Mouse (Mus musculus) embryonic facial prominence, embryonic 10.5 days (tissue): ENCODE data around the gene Grk1. TPM values are rescaled to one million over a fixed set of nuclear protein-coding genes. Genes with fewer than 3 reads are reported as not detected.

Experiments
- DNase-seq: peaks from one replicate; pipeline ENCODE4 v3.0.0-alpha.2; 2017; ENCODE audit warnings: low spot score
- H3K27ac ChIP-seq: fragments of 300-500 bp; sonication (generic); replicated peaks from 2 replicates; pipeline ENCODE4 v1.5.1; 2016; ENCODE audit warnings: mild to moderate bottlenecking
- H3K27me3 ChIP-seq: fragments of 300-500 bp; sonication (generic); replicated peaks from 2 replicates; pipeline ENCODE4 v1.6.1; 2016; ENCODE audit warnings: low read depth, mild to moderate bottlenecking; ENCODE audit not compliant: poor library complexity, severe bottlenecking
- H3K36me3 ChIP-seq: fragments of 300-500 bp; sonication (generic); replicated peaks from 2 replicates; pipeline ENCODE4 v1.6.1; 2016; ENCODE audit warnings: mild to moderate bottlenecking, moderate library complexity
- H3K4me1 ChIP-seq: fragments of 300-500 bp; sonication (generic); 2 replicates; pipeline ENCODE4 v1.6.1; 2016
- H3K4me3 ChIP-seq: fragments of 300-500 bp; sonication (generic); 2 replicates; pipeline ENCODE4 v1.5.1; 2016; ENCODE audit warnings: mild to moderate bottlenecking, moderate library complexity
- H3K9me3 ChIP-seq: fragments of 300-500 bp; sonication (generic); 2 replicates; pipeline ENCODE4 v1.6.1; 2016; ENCODE audit warnings: mild to moderate bottlenecking
- WGBS: fragments of 180-500 bp; shearing (Covaris S2); methylation state at CpG from one replicate; pipeline ENCODE4 v1.1.7; 2016; 5-methylcytosine and 5-hydroxymethylcytosine counted together
- polyA plus RNA-seq: library from polyadenylated mRNA; unstranded; fragments of >200 nt; fragmentation: Nextera tagmentation; extraction: Ambion mirVana; gene quantifications from 2 replicates; pipeline ENCODE4 v1.2.1, GENCODE M21; 2016

Grk1 gene
- polyA plus RNA-seq, 1 experiment from 2014 or later, result 0.02 TPM

DNA sequence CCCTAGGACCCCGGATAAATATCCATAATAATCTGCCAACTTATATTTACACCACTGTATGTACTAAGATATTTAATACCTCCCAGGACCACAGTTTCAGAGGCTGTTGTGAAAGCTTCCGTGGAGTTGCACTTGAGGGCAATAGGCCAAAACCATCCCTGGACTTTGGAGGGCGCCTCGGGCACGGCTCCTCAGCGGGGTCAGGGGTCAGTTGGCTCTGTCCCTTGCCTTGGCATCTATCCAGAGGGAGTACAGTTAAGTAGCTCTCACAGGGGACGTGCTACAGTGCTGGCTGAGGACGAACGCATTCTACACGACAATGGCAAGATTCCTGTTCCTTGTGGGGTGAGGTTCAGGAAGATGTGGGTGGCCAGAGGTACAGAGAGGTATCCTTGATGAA lies 57.5 kb downstream of the Grk1 start:
- Histone ChIP-seq H3K36me3 (no peaks in the 10 kb centered on the region), H3K4me1 (peaks cover 19% of the 10 kb centered on the region), H3K27me3 (no peaks in the 10 kb centered on the region), H3K4me3 (no peak overlapping the region), H3K9me3 (no peaks in the 10 kb centered on the region), H3K27ac (no peak overlapping the region)
- 79% methylated on average over 10 of the region's 10 CpGs for WGBS
- DNase-seq, result no peak

DNA sequence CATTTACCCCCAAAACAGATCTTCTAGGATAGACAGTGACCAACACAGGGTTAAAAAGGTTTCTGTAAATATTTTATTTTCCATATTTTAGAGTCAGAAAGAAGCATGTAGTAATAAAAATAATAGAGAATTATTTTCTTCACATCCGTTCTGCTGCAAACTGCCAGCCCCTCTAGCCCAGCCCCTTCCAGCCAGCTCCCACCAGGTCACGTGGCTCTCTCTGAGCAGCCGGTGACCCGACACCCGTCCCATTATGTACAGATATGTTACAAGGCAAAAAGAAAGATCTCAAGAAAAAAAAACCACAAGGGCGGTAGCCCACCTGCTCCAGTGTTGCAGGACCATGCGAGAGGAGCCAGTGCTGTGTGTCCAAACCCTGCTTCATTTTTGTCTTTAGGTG lies 60.4 kb downstream of the Grk1 start:
- Histone ChIP-seq H3K9me3 (no peaks in the 10 kb centered on the region), H3K27me3 (no peaks in the 10 kb centered on the region), H3K27ac (no peak overlapping the region), H3K36me3 (no peaks in the 10 kb centered on the region), H3K4me3 (no peak overlapping the region), H3K4me1 (peaks cover 19% of the 10 kb centered on the region)
- peak; percentile 29 for DNase-seq
- WGBS, result 73% methylated on average over 7 of the region's 7 CpGs

GRCm38 (mm10) chr8:13466989-13467388 lies 62.1 kb downstream of the Grk1 start:
- 62% methylated on average over 5 of the region's 5 CpGs for WGBS
- Histone ChIP-seq H3K27ac (no peak overlapping the region), H3K27me3 (no peaks in the 10 kb centered on the region), H3K36me3 (no peaks in the 10 kb centered on the region), H3K4me3 (no peak overlapping the region), H3K9me3 (no peaks in the 10 kb centered on the region), H3K4me1 (peaks cover 11% of the 10 kb centered on the region)
- no peak for DNase-seq

- Histone ChIP-seq H3K4me3 (no peak overlapping the region), H3K27ac (no peak overlapping the region), H3K27me3 (no peaks in the 10 kb centered on the region), H3K36me3 (no peaks in the 10 kb centered on the region), H3K4me1 (peaks cover 17% of the 10 kb centered on the region), H3K9me3 (no peaks in the 10 kb centered on the region)
- 81% methylated on average over 9 of the region's 9 CpGs for WGBS
- no peak for DNase-seq
Observed at GRCm38 (mm10) chr8:13468737-13469136, 63.9 kb downstream of the Grk1 start.

- no peaks in the 10 kb centered on the region for H3K36me3 ChIP-seq
- H3K4me3 ChIP-seq, result no peak overlapping the region
- 86% methylated on average over 11 of the region's 11 CpGs for WGBS
- no peak overlapping the region for H3K27ac ChIP-seq
- H3K9me3 ChIP-seq, result no peaks in the 10 kb centered on the region
- peaks cover 5% of the 10 kb centered on the region; the same call in 1 of the 2 replicates for H3K4me1 ChIP-seq
- no peaks in the 10 kb centered on the region for H3K27me3 ChIP-seq
- no peak for DNase-seq
Observed at GRCm38 (mm10) chr8:13471484-13471883, 66.6 kb downstream of the Grk1 start.

Other genes with a start within 250 kb of the Grk1 start
- gene Lamp1, start 245.9 kb upstream of the Grk1 start, polyA plus RNA-seq, result 183 TPM in 2 replicates
- gene Grtp1, start 204.5 kb upstream of the Grk1 start, polyA plus RNA-seq, result 15.3 and 15.4 TPM in 2 replicates
- gene Adprhl1, start 150.9 kb upstream of the Grk1 start, polyA plus RNA-seq, result 0.39 and 0.70 TPM in 2 replicates
- 22.5 and 23.7 TPM in 2 replicates for gene Dcun1d2, start 117.0 kb upstream of the Grk1 start, polyA plus RNA-seq
- 33.7 and 37.8 TPM in 2 replicates for gene Tmco3, start 116.9 kb upstream of the Grk1 start, polyA plus RNA-seq
- 182 and 193 TPM in 2 replicates for gene Tfdp1, start 66.3 kb upstream of the Grk1 start, polyA plus RNA-seq
- gene Atp4b, start 8.3 kb upstream of the Grk1 start, polyA plus RNA-seq, result not detected in 2 replicates
- gene Tmem255b, start 30.1 kb downstream of the Grk1 start, polyA plus RNA-seq, result 0.13 and 0.20 TPM in 2 replicates
- gene Gas6, start 89.4 kb downstream of the Grk1 start, polyA plus RNA-seq, result 7.8 and 8.2 TPM in 2 replicates
- gene 1700029H14Rik, start 157.4 kb downstream of the Grk1 start, polyA plus RNA-seq, result not detected in 2 replicates